Mouse (Mus musculus): ENCODE measurements around the gene Bcl2l15.
"Not testable (repeated sequence)": the region's sequence is repeated elsewhere in the genome, so short reads cannot be mapped to it uniquely, and the experiment has no call there.

The Bcl2l15 gene

GRCm38 (mm10) chr3:103832426-103832825 is at the start of gene Bcl2l15:
TSS of gene Bcl2l15 (plus strand) at chr3:103832601.
- no peak for DNase-seq

- no peak for DNase-seq
Observed at GRCm38 (mm10) chr3:103782844-103783609, 49.4 kb upstream of the Bcl2l15 start.

GRCm38 (mm10) chr3:103787225-103787624 is 45.2 kb upstream of the Bcl2l15 start:
- DNase-seq = no peak

GRCm38 (mm10) chr3:103789096-103789495 is 43.3 kb upstream of the Bcl2l15 start:
- DNase-seq = peak; percentile 31

GRCm38 (mm10) chr3:103789891-103790345 is 42.5 kb upstream of the Bcl2l15 start:
- DNase-seq = peak; percentile 62 to 65

GRCm38 (mm10) chr3:103790346-103791145 is 41.9 kb upstream of the Bcl2l15 start:
- DNase-seq = peak in 1 of 2 experiments; percentile 51

GRCm38 (mm10) chr3:103791230-103792110 is 40.9 kb upstream of the Bcl2l15 start, which contains the start of gene Hipk1:
TSS of gene Hipk1 (minus strand) at chr3:103791563.
- peak; percentile 96 for DNase-seq

- not testable (repeated sequence) for DNase-seq
Observed at GRCm38 (mm10) chr3:103792111-103792406, 40.3 kb upstream of the Bcl2l15 start.

GRCm38 (mm10) chr3:103792566-103792965 is 39.8 kb upstream of the Bcl2l15 start:
- peak in 1 of 2 experiments; percentile 53 for DNase-seq

GRCm38 (mm10) chr3:103796389-103796788 is 36.0 kb upstream of the Bcl2l15 start:
- DNase-seq = no peak

- no peak for DNase-seq
Observed at GRCm38 (mm10) chr3:103799507-103799906, 32.9 kb upstream of the Bcl2l15 start.

GRCm38 (mm10) chr3:103801631-103802531 is 30.5 kb upstream of the Bcl2l15 start:
- peak; percentile 86 to 95 for DNase-seq

- DNase-seq = peak; percentile 59 to 60
Observed at GRCm38 (mm10) chr3:103802861-103803260, 29.5 kb upstream of the Bcl2l15 start.

GRCm38 (mm10) chr3:103805671-103806070 is 26.7 kb upstream of the Bcl2l15 start:
- DNase-seq = no peak

- DNase-seq = peak; percentile 95 to 96
Observed at GRCm38 (mm10) chr3:103808891-103809798, 23.3 kb upstream of the Bcl2l15 start, which contains the start of the genes Dclre1b, Ap4b1 and Gm43064. TSS of gene Dclre1b (minus strand) at chr3:103809444. TSS of gene Ap4b1 (plus strand) at chr3:103809520. TSS of gene Gm43064 (plus strand) at chr3:103809573.

GRCm38 (mm10) chr3:103809799-103810150 is 22.6 kb upstream of the Bcl2l15 start:
- no peak for DNase-seq

GRCm38 (mm10) chr3:103810967-103811366 is 21.4 kb upstream of the Bcl2l15 start:
- no peak for DNase-seq

GRCm38 (mm10) chr3:103827548-103827947 is 4.9 kb upstream of the Bcl2l15 start:
- DNase-seq = peak in 1 of 2 experiments; percentile 14

- no peak for DNase-seq
Observed at GRCm38 (mm10) chr3:103829036-103829435, 3.4 kb upstream of the Bcl2l15 start.

- DNase-seq = not testable (repeated sequence)
Observed at GRCm38 (mm10) chr3:103830681-103831080, 1.7 kb upstream of the Bcl2l15 start.
